Mouse (Mus musculus) liver, adult 2 months (tissue): ENCODE results near the gene Dus1l. TPM values are rescaled to one million over a fixed set of nuclear protein-coding genes. Genes with fewer than 3 reads are reported as not detected.

ENCODE experiments used
- DNase-seq: peaks from one replicate; pipeline ENCODE4 v3.0.0-alpha.2; 2011; ENCODE audit warnings: low read depth, low spot score; ENCODE audit errors: extremely low read depth
- H3K27ac ChIP-seq: fragments of 200-500 bp; replicated peaks from 2 replicates; pipeline ENCODE4 v1.5.1; 2012; ENCODE audit warnings: low read depth, mild to moderate bottlenecking, control low read depth, inconsistent platforms, low read length; ENCODE audit not compliant: insufficient read depth
- H3K27me3 ChIP-seq: fragments of 200-500 bp; 2 replicates; pipeline ENCODE4 v1.6.1; 2012; ENCODE audit warnings: mild to moderate bottlenecking, moderate library complexity, low read length, inconsistent platforms; ENCODE audit not compliant: control insufficient read depth, insufficient read depth
- H3K36me3 ChIP-seq: fragments of 200-500 bp; 2 replicates; pipeline ENCODE4 v1.6.1; 2012; ENCODE audit warnings: low read length, inconsistent platforms; ENCODE audit not compliant: control insufficient read depth, insufficient read depth
- H3K4me1 ChIP-seq: fragments of 200-500 bp; 2 replicates; pipeline ENCODE4 v1.6.1; 2011; ENCODE audit warnings: low read length; ENCODE audit not compliant: control insufficient read depth, insufficient read depth
- H3K4me3 ChIP-seq: fragments of 200-500 bp; 2 replicates; pipeline ENCODE4 v1.5.1; 2011; ENCODE audit warnings: low read depth, mild to moderate bottlenecking, control low read depth, low read length, moderate library complexity; ENCODE audit not compliant: insufficient read depth
- H3K79me2 ChIP-seq: fragments of 200-500 bp; 2 replicates; pipeline ENCODE4 v1.6.1; 2012; ENCODE audit warnings: inconsistent platforms, mild to moderate bottlenecking, low read length, moderate library complexity; ENCODE audit not compliant: control insufficient read depth, insufficient read depth
- H3K9ac ChIP-seq: fragments of 200-500 bp; 2 replicates; pipeline ENCODE4 v1.6.1; 2012; ENCODE audit warnings: low read depth, mild to moderate bottlenecking, control low read depth, inconsistent platforms, low read length
- CTCF ChIP-seq: fragments of 200-500 bp; IDR thresholded peaks from 2 replicates; pipeline ENCODE4 v1.5.1; 2011; ENCODE audit warnings: low read depth, low read length, control low read depth
- POLR2A ChIP-seq: fragments of 200-500 bp; IDR thresholded peaks from 2 replicates; pipeline ENCODE4 v1.6.1; 2011; ENCODE audit warnings: low read length, control low read depth; ENCODE audit not compliant: insufficient read depth; ENCODE audit errors: extremely low read depth
- WGBS: fragments of 180-500 bp; shearing (Covaris S2); methylation state at CpG from one replicate; pipeline ENCODE4 v1.1.7; 2018; 5-methylcytosine and 5-hydroxymethylcytosine counted together
- polyA plus RNA-seq: library from polyadenylated mRNA; depleted of rRNA; stranded (reverse); fragments of >200 nt; gene quantifications from 2 replicates; pipeline ENCODE4 v1.2.3, GENCODE M21; 2012
- total RNA-seq: library from RNA; depleted of rRNA; stranded (reverse); fragments of >200 nt; gene quantifications from 2 replicates; pipeline ENCODE4 v1.2.3, GENCODE M21; 2014

Dus1l gene
- total and polyA plus RNA-seq, 2 experiments: 52.1 to 69.7 TPM

- H3K27me3 ChIP-seq: no peaks in the 10 kb centered on the region
- 34% methylated on average over 12 of the region's 12 CpGs for WGBS
- H3K27ac ChIP-seq: peak overlapping the region; percentile 96
- H3K4me3 ChIP-seq: peak overlapping the region; percentile 41
- 0 out of 2 replicates have a peak, but pooled peaks cover 2% of the 10 kb centered on the region for H3K36me3 ChIP-seq
- TF ChIP-seq POLR2A (0 out of 2 replicates have a peak, but pooled peaks have one; percentile 28), CTCF (no peak)
- H3K9ac ChIP-seq: peak overlapping the region; percentile 69
- DNase-seq: peak; percentile 97
- H3K79me2 ChIP-seq: no peaks in the 10 kb centered on the region; the same call in 1 of the 2 replicates
- H3K4me1 ChIP-seq: peaks cover 22% of the 10 kb centered on the region
These were observed 34.5 kb upstream of the Dus1l start for GRCm38 (mm10) chr11:120830686-120831085.

- WGBS: 89% methylated on average over 10 of the region's 10 CpGs
- TF ChIP-seq CTCF (no peak), POLR2A (no peak)
- peaks cover 30% of the 10 kb centered on the region for H3K4me1 ChIP-seq
- DNase-seq: no peak
- no peaks in the 10 kb centered on the region for H3K36me3 ChIP-seq
- no peak overlapping the region for H3K4me3 ChIP-seq
- H3K27me3 ChIP-seq: no peaks in the 10 kb centered on the region
- no peaks in the 10 kb centered on the region; the same call in 1 of the 2 replicates for H3K79me2 ChIP-seq
- peak overlapping the region; percentile 93 for H3K27ac ChIP-seq
- peak overlapping the region; percentile 69 for H3K9ac ChIP-seq
These were observed 33.7 kb upstream of the Dus1l start for GRCm38 (mm10) chr11:120829757-120830532.

- no peak overlapping the region for H3K9ac ChIP-seq
- H3K79me2 ChIP-seq: peaks cover 4% of the 10 kb centered on the region
- TF ChIP-seq CTCF: no peak
- H3K27me3 ChIP-seq: no peaks in the 10 kb centered on the region
- DNase-seq: no peak
- no peak overlapping the region for H3K4me3 ChIP-seq
- peaks cover 23% of the 10 kb centered on the region for H3K4me1 ChIP-seq
- H3K27ac ChIP-seq: no peak overlapping the region
- H3K36me3 ChIP-seq: no peaks in the 10 kb centered on the region
- 78% methylated on average over 4 of the region's 4 CpGs for WGBS
These were observed 32.2 kb upstream of the Dus1l start for GRCm38 (mm10) chr11:120828416-120828815.

DNA sequence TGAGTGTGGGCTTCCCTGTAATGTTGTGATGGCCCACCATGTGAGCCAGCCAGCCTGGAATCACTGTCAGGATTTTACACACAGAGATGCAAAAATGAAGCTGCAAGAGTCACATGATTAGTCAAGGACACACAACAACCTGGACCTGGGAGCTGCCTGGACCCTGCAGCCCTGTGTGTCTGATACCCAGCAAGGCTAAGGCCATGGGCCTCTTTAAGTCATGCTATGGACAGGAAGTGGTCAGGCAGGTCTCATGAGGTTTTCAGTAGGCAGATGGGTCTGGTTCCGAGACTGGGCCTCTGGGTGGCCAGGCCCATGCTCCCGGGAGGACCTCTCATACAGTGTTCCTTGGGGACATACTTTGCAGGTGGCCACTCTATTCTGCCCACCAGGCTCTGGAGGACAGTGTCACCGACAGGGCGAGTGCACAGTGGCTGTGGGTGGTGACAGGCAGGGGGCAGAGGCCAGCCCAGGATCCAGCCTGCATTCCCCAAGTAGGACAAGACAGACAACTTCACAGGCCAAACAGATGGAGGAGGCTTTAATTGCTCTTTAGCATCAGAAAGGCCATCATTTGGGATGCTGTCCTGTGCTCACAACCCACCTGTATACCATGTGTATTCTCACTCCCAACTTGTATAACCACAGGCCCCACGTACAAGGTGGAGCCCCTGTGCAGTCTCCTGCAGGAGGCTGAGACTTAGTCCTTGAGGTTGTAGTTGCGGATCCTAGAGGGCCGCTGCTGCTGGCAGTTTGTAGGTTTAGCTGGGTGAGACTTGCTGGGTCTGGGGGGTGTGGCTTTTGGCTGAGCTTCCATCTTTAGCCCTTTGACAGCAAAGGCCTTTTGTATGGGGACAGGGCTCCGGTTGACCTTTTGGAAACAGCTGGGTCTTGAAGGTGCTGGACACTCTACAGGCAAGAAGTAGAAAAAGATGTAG lies 30.1 kb upstream of the Dus1l start:
- H3K4me3 ChIP-seq: no peak overlapping the region
- peaks cover 31% of the 10 kb centered on the region for H3K4me1 ChIP-seq
- no peak overlapping the region for H3K27ac ChIP-seq
- H3K9ac ChIP-seq: no peak overlapping the region
- DNase-seq: no peak
- H3K36me3 ChIP-seq: no peaks in the 10 kb centered on the region
- H3K27me3 ChIP-seq: no peaks in the 10 kb centered on the region
- no peak for TF ChIP-seq POLR2A
- TF ChIP-seq CTCF: no peak
- peaks cover 19% of the 10 kb centered on the region for H3K79me2 ChIP-seq
- 93% methylated on average over 8 of the region's 8 CpGs for WGBS

DNA sequence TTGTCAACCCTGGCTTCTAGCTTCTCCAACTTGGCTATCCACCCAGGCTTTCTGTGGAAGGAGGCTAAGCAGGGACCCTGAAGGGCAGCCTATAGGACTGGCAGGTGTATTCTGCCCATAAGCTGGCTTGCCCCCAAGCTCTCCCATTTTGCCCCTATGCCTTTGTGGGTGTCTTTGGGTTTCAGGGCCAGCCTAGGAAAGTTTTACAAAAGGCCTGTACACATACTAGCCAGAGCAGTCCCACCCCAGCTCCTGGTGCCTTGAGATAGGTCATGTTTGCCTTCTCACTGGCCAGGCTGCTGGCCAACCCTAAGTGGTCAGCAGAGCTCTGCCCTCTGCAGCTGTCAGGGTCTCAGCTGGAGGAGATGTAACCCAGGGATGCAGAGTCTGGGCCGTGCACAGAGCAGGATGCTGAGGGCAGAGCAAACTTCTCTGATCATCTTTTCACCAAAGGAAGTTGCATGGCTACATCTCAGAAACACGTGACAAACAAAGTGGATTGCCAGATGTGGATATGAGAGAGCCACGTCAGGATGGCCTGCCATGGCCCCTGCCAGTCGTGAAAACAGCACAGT lies 29.2 kb upstream of the Dus1l start:
- Histone ChIP-seq H3K4me3 (no peak overlapping the region), H3K9ac (no peak overlapping the region), H3K27me3 (no peaks in the 10 kb centered on the region), H3K27ac (peak overlapping the region; percentile 73), H3K4me1 (peaks cover 37% of the 10 kb centered on the region), H3K36me3 (peaks cover 3% of the 10 kb centered on the region), H3K79me2 (peaks cover 19% of the 10 kb centered on the region)
- WGBS: 59% methylated on average over 4 of the region's 4 CpGs
- TF ChIP-seq CTCF (no peak), POLR2A (no peak)
- no peak for DNase-seq
